Mouse (Mus musculus) liver, embryonic 14.5 days (tissue): ENCODE measurements around the gene Parp16.

Source experiments
- CTCF ChIP-seq: IDR thresholded peaks from 2 replicates; pipeline ENCODE4 v1.5.1; 2016; ENCODE audit warnings: antibody characterized with exemption, low read depth, control low read depth
- EP300 ChIP-seq: IDR thresholded peaks from 2 replicates; pipeline ENCODE4 v1.6.1; 2016; ENCODE audit warnings: antibody characterized with exemption, low read depth

DNA sequence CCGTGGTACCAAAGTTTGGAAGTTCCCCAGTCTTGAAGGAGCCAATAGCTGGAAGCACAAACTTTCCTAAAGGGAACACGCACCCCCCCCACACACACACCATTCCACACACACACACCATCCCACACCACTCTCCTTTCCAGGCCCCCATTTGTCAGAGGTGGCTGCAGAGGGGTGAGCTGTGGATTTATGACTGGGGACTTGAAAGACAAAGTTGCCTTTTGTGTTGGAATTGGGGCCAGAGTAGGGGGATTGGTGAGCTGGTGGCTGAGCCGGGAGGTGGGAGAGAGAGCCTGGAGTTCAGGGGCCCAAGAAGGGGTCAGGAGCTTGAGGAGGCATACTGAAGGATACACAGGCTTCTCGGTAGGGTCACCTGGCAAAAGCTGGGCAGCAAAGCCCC, 26.2 kb upstream of the Parp16 start:
- no peak for TF ChIP-seq EP300
- TF ChIP-seq CTCF: no peak
